Mouse (Mus musculus) heart, postnatal 14 days (tissue): ENCODE data around the gene Frmpd1. TPM values are rescaled to one million over a fixed set of nuclear protein-coding genes. Genes with fewer than 3 reads are reported as not detected.
A peak's percentile ranks its signal among the peaks of the same experiment; 100 is the strongest.

Experiments
- DNase-seq, 2 experiments: peaks; one replicate each; pipeline ENCODE4 v3.0.0; 2021 to 2022
- intact Hi-C: fragments of 180-260 bp; cut with DNase I; formaldehyde crosslinking; loops from one replicate; pipeline ENCODE4 v1.15.1; 2025
- total RNA-seq, 2 experiments: library from RNA; stranded (reverse); gene quantifications; 2 replicates each; pipeline ENCODE4 v1.2.3; 2021

Gene Frmpd1
- total RNA-seq, 2 experiments from 2014 or later, result 0.24 to 1.2 TPM

DNA sequence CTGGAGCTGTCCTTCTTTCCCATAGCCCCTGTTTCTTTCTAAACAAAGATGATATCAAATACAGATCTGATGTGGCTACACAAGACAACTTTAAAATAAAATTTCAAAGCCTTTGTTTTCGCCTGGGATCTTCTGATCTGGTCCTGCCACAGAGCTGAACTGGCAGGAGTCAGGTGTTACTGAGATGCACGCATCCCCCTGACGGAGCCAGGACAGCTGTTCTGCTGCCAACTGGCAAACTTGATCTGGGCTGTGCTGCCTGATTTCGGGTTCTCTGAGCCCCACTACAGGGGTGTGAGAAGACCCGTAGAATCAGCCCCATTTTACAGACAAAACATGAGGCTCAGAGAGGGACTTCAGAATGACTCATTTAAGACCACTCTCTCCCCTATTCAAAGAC, 45.6 kb downstream of the Frmpd1 start:
- no peak for DNase-seq
- intact Hi-C loops, result no loop called here

DNA sequence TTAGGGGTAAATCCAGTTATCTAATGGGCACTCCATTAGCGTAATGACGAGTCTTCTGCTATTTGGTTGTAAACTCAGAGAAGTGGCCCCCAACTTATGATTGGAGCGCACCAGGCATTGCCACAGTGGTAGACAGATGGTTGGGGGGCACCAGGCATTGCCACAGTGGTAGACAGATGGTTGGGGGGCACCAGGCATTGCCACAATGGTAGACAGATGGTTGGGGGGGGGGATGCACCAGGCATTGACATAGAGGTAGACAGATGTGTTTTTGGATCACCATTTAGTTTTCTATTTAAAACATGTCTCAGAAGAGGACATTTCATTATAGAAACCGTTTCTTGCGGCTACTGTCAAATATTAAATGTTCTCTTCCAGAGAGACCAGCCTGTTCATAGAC, 53.6 kb downstream of the Frmpd1 start:
- no peak for DNase-seq
- intact Hi-C loops, result no loop called here

DNA sequence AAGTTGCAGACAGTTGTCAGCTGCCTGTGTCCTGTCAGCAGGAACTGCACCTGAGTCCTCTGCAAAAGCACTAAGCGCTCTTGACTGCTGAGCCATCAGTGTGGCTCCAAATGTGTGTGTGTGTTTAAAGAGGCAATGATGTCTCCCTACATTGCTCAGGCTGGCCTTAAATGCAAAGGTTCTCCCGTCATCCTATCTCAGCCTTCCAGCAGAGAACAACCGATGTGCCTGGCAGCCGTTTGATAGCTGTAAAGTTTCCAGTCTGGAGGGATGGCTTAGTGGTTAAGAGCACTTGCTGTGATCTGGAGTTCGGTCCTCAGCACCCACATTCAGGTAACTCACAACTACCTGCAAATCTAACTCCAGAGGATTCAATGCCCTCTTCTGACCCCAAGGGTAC, 56.7 kb downstream of the Frmpd1 start:
- DNase-seq, result no peak

DNA sequence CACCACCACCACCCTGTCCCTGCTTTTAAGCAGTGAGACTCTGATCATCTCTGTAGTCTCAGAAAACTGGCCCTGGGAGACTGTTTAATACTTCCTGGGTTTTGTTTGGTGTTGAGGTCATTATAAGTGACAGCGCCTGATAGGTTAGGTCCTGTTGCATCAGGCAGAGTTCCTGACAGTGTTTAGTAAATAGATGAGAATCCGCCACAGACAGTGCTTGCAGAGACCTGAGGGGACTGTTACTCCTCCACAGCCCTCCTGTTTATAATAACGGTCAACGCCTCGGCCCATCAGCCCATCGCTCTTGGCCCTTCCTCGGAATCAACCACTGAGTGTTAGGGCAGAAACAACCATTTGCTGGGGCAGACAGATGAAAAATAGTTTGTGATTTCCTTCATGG, 57.5 kb downstream of the Frmpd1 start:
- DNase-seq, result no peak
- intact Hi-C loops, result no loop called here

More for the DNA sequence above, 56.7 kb downstream of the Frmpd1 start:
- intact Hi-C loops, result no loop called here

DNA sequence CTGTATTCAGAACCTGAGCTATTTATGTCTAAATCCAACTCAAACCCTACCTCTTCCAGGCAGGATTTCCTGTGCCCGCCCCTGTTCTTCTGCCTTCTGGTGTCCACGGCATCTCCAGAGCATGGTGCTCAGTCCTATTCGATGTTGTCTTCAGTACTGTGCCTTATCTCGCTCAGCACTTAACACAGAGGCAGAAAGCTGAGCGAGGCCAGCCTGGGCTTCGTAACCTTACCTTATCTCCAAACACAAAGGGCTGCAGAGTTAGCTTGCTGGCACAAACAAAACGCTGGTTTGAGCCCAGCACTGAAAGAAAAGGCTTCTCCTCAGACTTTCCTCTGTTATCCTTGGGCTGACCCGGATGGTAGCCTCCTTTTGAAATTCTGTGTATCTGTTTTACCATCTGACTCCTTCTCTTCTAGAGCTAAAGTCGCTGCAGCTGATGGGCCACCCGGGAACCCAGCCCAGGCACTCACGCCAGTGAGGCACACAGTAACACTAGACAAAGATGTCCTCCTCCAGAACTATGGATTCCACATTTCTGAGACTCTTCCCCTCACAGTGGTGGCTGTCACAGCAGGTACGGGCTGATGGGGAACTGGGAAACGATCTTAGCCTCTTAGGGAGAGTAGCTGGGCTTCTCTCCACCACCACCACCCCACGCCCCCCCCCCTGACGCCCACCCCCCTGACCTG, 58.7 kb downstream of the Frmpd1 start:
- DNase-seq, result no peak
- intact Hi-C loops, result no loop called here

DNA sequence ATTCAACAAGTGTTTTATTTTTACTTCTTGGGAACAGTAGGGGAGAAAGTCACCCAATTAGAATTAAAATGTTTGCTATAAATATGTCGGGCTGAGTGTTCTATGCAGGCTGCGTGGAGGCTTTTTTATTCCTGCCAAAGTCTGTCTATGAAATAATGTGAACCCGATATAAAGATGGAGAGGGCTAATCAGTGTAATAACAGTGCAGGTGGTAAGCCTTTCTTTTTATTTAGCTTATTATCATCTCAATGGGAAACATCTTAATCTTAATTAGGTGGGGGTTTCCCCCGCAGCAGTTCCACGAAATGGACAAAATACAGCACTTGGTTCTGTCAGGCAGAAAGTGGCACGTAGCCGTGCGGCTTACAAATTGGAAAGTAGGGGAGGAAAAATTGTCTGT, 66.6 kb downstream of the Frmpd1 start:
- intact Hi-C loops, result no loop called here
- DNase-seq, result no peak

- DNase-seq, result no peak
- intact Hi-C loops, result no loop called here
Observed at GRCm38 (mm10) chr4:45252861-45253262, 68.2 kb downstream of the Frmpd1 start.

GRCm38 (mm10) chr4:45253839-45254601, 69.3 kb downstream of the Frmpd1 start:
- intact Hi-C loops, result no loop called here
- no peak for DNase-seq

- DNase-seq, result no peak
- intact Hi-C loops, result no loop called here
Observed at GRCm38 (mm10) chr4:45259232-45259832, 74.7 kb downstream of the Frmpd1 start.

- intact Hi-C loops, result no loop called here
- no peak for DNase-seq
Observed at GRCm38 (mm10) chr4:45261551-45261950, 76.9 kb downstream of the Frmpd1 start.

GRCm38 (mm10) chr4:45267883-45268282, 83.2 kb downstream of the Frmpd1 start:
- DNase-seq, result no peak
- intact Hi-C loops, result no loop called here

DNA sequence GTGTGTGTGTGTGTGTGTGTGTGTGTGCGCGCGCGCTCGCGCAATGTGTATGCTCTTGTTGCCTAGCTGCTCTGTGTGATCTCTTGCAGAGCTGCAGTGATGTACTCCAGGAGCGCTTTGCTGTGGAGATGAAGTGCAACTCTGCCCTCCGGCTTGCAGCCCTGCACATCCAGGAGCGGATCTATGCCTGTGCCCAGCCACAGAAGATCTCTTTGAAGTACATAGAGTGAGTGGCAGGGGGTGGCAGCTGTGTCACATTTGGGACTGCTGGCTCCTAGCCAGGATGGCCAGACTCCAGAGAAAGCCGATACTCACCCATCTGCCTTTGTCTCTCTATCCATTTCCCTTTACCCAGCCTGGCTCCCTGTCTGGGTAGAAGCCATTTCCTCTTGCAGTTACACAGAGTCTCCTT, 86.4 kb downstream of the Frmpd1 start:
- intact Hi-C loops, result no loop called here
- DNase-seq, result peak in 1 of 2 experiments; percentile 20

- DNase-seq, result no peak
- intact Hi-C loops, result loop anchor here (5.0 kb wide), 1 partner anchor 113 kb away; no protein-coding TSS in a partner anchor
Observed at GRCm38 (mm10) chr4:45275770-45276169, 91.1 kb downstream of the Frmpd1 start.

DNA sequence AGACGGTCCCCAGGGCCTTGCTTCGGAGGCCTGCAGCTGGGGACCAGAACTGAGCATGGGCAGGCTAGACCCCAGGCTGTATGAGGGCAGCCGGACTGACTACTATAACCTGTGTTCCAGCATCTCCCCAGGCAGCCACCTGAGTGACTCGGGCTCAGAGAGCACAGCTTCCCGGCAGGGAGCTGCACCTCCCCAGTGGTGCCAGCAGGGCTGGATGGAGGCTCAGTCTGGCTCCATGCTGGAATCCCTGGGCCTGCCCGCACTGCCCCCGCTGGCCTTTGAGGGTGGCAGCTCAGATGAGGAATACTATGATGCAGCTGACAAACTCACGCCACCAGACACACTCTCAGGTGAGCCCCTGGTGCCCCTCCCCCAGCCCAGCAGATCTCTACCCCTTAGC, 94.6 kb downstream of the Frmpd1 start:
- intact Hi-C loops, result loop anchor here (5.0 kb wide), 1 partner anchor 117 kb away; no protein-coding TSS in a partner anchor
- DNase-seq, result no peak

DNA sequence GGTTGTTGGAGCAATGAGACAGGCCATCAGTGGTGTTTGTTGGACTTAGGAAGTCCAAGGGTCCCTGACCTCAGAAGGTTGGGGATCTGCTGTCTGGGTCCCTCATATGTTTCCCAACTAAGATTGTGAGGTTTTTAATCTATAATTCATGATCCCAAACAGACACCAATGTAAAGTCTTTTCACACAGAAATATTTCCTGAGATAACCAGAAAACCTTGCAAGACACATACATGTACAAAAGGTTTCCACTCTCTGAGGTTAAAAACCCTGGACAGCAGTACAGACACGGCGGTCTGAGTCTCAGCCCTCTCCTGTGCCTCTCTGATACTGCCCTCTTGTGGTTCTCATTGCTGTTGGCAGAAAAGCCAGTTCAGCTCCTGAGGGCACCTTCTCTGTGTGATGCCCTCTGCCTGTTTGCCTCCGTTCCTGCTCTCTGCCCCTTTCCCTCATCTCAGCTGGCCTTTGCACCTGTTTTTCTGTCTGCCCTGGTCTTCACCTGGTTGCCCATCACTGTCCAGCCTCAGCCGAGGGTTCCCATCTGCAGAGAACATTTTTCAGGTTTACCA, 95.4 kb downstream of the Frmpd1 start:
- intact Hi-C loops, result loop anchor here (2.0 to 10.0 kb wide), 4 partner anchors 118 to 265 kb away; partner anchors contain the start of genes Shb and Tomm5

DNA sequence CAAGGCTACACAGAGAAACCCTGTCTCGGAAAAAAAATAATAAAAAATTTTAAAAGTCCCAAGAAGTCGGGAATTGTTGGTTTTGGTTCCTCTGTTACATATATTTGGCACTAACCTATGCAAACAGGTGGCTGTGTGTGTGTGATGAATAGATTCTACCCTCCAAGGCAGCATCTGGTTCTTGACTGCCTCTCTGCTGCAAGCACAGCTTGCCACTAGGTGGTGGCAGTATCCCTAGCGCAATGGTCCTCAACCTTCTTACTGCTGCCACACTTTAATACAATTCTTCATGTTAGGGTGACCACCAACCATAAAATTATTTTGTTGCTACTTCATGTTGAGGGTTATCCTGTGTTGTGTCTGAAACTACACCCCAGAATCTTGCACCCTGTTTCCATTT, 101.6 kb downstream of the Frmpd1 start:
- DNase-seq, result no peak
- intact Hi-C loops, result loop anchor here (5.0 to 10.0 kb wide), 3 partner anchors 248 to 571 kb away; partner anchors contain the start of gene Shb

More for the DNA sequence above, 95.4 kb downstream of the Frmpd1 start:
- peak; percentile 51 to 75 for DNase-seq

DNA sequence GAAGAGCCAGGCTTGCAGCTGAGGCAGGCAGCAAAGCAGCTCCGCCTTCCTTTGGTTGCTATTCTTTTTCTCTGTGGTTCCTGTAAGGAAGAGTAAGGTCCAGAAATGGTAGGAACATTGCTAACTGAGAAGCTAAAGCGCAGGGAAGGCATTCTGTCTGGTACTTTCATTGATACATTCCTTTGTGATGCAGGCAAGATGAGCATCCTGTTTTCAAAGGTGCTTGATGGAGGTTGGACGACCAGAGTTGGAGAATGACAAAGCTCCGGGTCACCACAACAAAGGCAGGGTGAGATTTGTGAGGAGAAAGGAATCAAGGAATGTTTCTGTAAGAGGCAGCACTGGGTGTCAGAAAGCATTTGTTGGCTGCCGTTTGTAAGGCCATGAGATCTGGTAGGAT, 103.2 kb downstream of the Frmpd1 start:
- no peak for DNase-seq
- intact Hi-C loops, result loop anchor here (1.0 to 10.0 kb wide), 4 partner anchors 9 to 569 kb away; partner anchors contain the start of genes Shb and Trmt10b

DNA sequence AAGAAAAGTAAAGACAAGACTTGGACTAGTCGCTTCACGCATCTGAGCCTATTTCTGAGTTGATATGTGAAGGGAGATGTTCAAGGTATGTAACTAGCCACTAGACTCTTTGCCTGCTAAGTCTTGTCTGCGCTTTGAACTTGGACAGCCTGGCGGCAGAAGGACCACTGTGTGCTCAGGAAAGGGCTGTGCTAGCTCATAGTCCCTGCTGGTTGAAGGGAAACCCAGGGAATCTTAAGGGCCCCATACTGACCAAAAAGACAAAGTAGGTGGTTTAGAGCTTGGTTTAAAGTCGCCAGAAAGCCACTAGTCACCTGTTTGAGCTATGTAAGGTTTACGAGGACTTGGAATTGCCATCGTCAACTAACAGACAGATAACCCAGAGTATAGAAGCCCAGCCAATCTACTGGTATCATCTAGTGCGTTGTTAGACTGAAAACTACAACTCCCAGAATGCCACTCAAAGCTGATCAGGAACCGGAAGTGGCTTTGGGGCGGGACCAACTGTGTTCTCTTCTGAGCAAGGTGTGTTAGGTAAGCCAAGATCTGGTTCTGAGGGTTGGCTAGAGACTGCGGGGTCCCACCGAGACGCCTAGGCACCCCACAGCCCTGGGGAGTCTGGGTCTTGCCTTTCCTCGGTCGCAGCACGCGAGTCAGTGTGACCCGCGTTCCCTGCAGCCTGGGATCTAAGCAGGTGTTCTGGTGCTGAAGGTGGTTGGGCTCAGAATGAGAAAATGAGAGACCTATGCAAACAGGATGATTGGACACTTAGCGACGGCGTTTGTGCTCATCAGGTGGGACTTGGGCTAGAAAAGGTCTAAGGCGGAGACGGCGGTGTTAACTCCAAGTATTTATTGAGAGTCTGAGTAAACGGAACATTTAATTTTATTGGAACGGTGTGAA, 112.2 kb downstream of the Frmpd1 start, which contains the start of gene Trmt10b:
Gene Trmt10b, plus strand, starts transcription at position 466 of the 903 bp plus-strand sequence.
- intact Hi-C loops, result loop anchor here (1.0 kb wide), 1 partner anchor 9 kb away; no protein-coding TSS in a partner anchor
- DNase-seq, result peak; percentile 59 to 75

DNA sequence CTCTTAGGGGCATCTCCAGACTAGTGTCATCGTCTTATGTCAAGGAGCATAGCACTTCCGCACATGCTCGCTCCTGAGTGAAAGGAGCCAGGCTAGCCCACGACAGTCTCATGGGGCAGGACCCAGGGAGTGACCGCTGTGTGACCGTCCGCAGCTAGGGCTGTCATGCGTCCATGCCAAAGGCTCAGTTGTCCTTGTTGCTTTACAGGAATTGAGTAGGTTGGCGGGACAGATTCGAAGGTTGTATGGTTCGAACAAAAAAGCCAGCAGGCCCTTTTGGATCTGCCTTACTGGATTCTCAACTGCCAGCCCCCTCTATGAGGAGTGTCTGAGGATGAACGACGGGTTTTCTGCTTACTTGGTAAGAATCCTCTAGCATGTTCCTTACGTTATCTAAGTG, 120.9 kb downstream of the Frmpd1 start:
- intact Hi-C loops, result no loop called here
- DNase-seq, result no peak

DNA sequence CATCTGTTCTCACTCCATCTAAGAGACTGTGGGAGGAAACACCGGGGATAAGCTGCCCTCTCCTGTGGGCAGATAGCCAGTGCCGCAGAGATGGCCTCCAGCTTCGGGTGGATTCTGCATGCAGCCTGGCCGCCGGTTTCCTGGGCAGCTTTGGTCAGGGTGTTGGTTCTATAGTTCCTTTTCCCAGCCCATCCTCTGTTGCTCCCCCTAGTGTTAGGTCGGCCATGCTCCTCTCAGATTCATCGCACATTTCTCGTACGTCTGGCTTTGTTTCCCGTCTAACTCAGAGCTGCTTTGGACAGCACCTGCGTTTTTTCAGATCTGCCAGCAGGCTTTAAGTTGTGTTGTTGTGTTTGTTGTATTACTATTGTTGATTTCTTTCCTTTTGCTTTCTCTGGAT, 123.4 kb downstream of the Frmpd1 start:
- intact Hi-C loops, result no loop called here
- DNase-seq, result peak in 1 of 2 experiments; percentile 21
